Mouse (Mus musculus): ENCODE measurements around the gene Ppp3ca. TPM values are rescaled to one million over a fixed set of nuclear protein-coding genes. Genes with fewer than 3 reads are reported as not detected.
A peak's percentile ranks its signal among the peaks of the same experiment; 100 is the strongest.

Ppp3ca gene
- total RNA-seq, 2 experiments from 2014 or later: 152 to 154 TPM

- no peak for TF ChIP-seq CTCF (IDR thresholded peaks at IDR 0.05)
- intact Hi-C loops (cut with DNase I): no loop called here
- H3K4me3 ChIP-seq: no peak overlapping the region
- no peak overlapping the region for H3K27ac ChIP-seq
- no peak for DNase-seq
Measured at GRCm38 (mm10) chr3:136738914-136739313, 69.0 kb downstream of the Ppp3ca start.

GRCm38 (mm10) chr3:136741659-136742058 lies 71.7 kb downstream of the Ppp3ca start:
- no peak overlapping the region for H3K4me3 ChIP-seq
- no peak for TF ChIP-seq CTCF (IDR thresholded peaks at IDR 0.05)
- no peak for DNase-seq
- intact Hi-C loops (cut with DNase I): no loop called here
- no peak overlapping the region for H3K27ac ChIP-seq

GRCm38 (mm10) chr3:136742258-136743057 lies 72.5 kb downstream of the Ppp3ca start:
- H3K4me3 ChIP-seq: no peak overlapping the region
- peak overlapping the region; percentile 8; the same call in 1 of the 2 replicates for H3K27ac ChIP-seq
- intact Hi-C loops (cut with DNase I): no loop called here
- DNase-seq: no peak
- TF ChIP-seq CTCF (IDR thresholded peaks at IDR 0.05): no peak

- no peak overlapping the region for H3K4me3 ChIP-seq
- TF ChIP-seq CTCF (IDR thresholded peaks at IDR 0.05): no peak
- no peak overlapping the region for H3K27ac ChIP-seq
- intact Hi-C loops (cut with DNase I): no loop called here
- DNase-seq: no peak
Measured at GRCm38 (mm10) chr3:136744295-136744897, 74.5 kb downstream of the Ppp3ca start.

GRCm38 (mm10) chr3:136745456-136745855 lies 75.5 kb downstream of the Ppp3ca start:
- Histone ChIP-seq H3K4me3 (no peak overlapping the region), H3K27ac (no peak overlapping the region)
- intact Hi-C loops (cut with DNase I): no loop called here
- no peak for TF ChIP-seq CTCF (IDR thresholded peaks at IDR 0.05)
- DNase-seq: no peak

GRCm38 (mm10) chr3:136748761-136749476 lies 79.0 kb downstream of the Ppp3ca start:
- no peak for DNase-seq
- no peak for TF ChIP-seq CTCF (IDR thresholded peaks at IDR 0.05)
- no peak overlapping the region for H3K27ac ChIP-seq
- H3K4me3 ChIP-seq: no peak overlapping the region
- intact Hi-C loops (cut with DNase I): no loop called here

GRCm38 (mm10) chr3:136749477-136749797 lies 79.5 kb downstream of the Ppp3ca start:
- TF ChIP-seq CTCF (IDR thresholded peaks at IDR 0.05): no peak
- Histone ChIP-seq H3K27ac (no peak overlapping the region), H3K4me3 (no peak overlapping the region)
- no peak for DNase-seq
- intact Hi-C loops (cut with DNase I): no loop called here

GRCm38 (mm10) chr3:136749951-136750350 lies 80.0 kb downstream of the Ppp3ca start:
- intact Hi-C loops (cut with DNase I): no loop called here
- Histone ChIP-seq H3K4me3 (no peak overlapping the region), H3K27ac (no peak overlapping the region)
- DNase-seq: no peak
- TF ChIP-seq CTCF (IDR thresholded peaks at IDR 0.05): no peak

- no peak for TF ChIP-seq CTCF (IDR thresholded peaks at IDR 0.05)
Measured at GRCm38 (mm10) chr3:136752126-136752716, 82.3 kb downstream of the Ppp3ca start.

GRCm38 (mm10) chr3:136756137-136756536 lies 86.2 kb downstream of the Ppp3ca start:
- intact Hi-C loops (cut with DNase I): no loop called here
- no peak overlapping the region for H3K27ac ChIP-seq
- TF ChIP-seq CTCF (IDR thresholded peaks at IDR 0.05): no peak
- no peak overlapping the region for H3K4me3 ChIP-seq
- DNase-seq: no peak

More at GRCm38 (mm10) chr3:136752126-136752716, 82.3 kb downstream of the Ppp3ca start:
- peak overlapping the region; percentile 62; the same call in 1 of the 2 replicates for H3K27ac ChIP-seq
- intact Hi-C loops (cut with DNase I): no loop called here
- no peak for DNase-seq
- H3K4me3 ChIP-seq: no peak overlapping the region; the same call in 1 of the 2 replicates

- H3K4me3 ChIP-seq: no peak overlapping the region
- intact Hi-C loops (cut with DNase I): no loop called here
- no peak overlapping the region for H3K27ac ChIP-seq
- DNase-seq: no peak
- TF ChIP-seq CTCF (IDR thresholded peaks at IDR 0.05): no peak
Measured at GRCm38 (mm10) chr3:136759446-136759845, 89.5 kb downstream of the Ppp3ca start.

GRCm38 (mm10) chr3:136761292-136761978 lies 91.5 kb downstream of the Ppp3ca start:
- no peak for DNase-seq
- no peak for TF ChIP-seq CTCF (IDR thresholded peaks at IDR 0.05)
- H3K27ac ChIP-seq: no peak overlapping the region
- intact Hi-C loops (cut with DNase I): loop anchor here (5.0 kb wide), 1 partner anchor 34 kb away; no protein-coding TSS in a partner anchor
- H3K4me3 ChIP-seq: no peak overlapping the region

All from gastrocnemius, adult 2 months (tissue).